Mouse (Mus musculus) liver, embryonic 14.5 days (tissue): ENCODE data around the gene Gng7.

Source experiments
- CTCF ChIP-seq: IDR thresholded peaks from 2 replicates; pipeline ENCODE4 v1.5.1; 2016; ENCODE audit warnings: antibody characterized with exemption, low read depth, control low read depth
- EP300 ChIP-seq: IDR thresholded peaks from 2 replicates; pipeline ENCODE4 v1.6.1; 2016; ENCODE audit warnings: antibody characterized with exemption, low read depth

- TF ChIP-seq CTCF (no peak), EP300 (no peak)
Observed at GRCm38 (mm10) chr10:80998021-80998420, 16.7 kb downstream of the Gng7 start.
